Mouse (Mus musculus) stomach, embryonic 15.5 days (tissue): ENCODE results near the gene Islr. TPM values are rescaled to one million over a fixed set of nuclear protein-coding genes. Genes with fewer than 3 reads are reported as not detected.
A peak's percentile ranks its signal among the peaks of the same experiment; 100 is the strongest.

Source experiments
- ATAC-seq: fragments of 200-750 bp; cut with Nextera tagmentation; 2 replicates; pipeline ENCODE4 v1.8.0; 2017; ENCODE audit warnings: low read depth, moderate number of reproducible peaks, moderate TSS enrichment; ENCODE audit not compliant: insufficient read depth, low FRiP score
- H3K27ac ChIP-seq: fragments of 300-500 bp; sonication (generic); 2 replicates; pipeline ENCODE4 v1.5.1; 2015; ENCODE audit warnings: mild to moderate bottlenecking, inconsistent platforms
- H3K27me3 ChIP-seq: fragments of 300-500 bp; sonication (generic); replicated peaks from 2 replicates; pipeline ENCODE4 v1.6.1; 2015; ENCODE audit warnings: inconsistent platforms
- H3K36me3 ChIP-seq: fragments of 300-500 bp; sonication (generic); 2 replicates; pipeline ENCODE4 v1.6.1; 2015; ENCODE audit warnings: inconsistent platforms
- H3K4me1 ChIP-seq: fragments of 300-500 bp; sonication (generic); 2 replicates; pipeline ENCODE4 v1.6.1; 2015; ENCODE audit warnings: inconsistent platforms
- H3K4me2 ChIP-seq: fragments of 300-500 bp; sonication (generic); 2 replicates; pipeline ENCODE4 v1.6.1; 2015; ENCODE audit warnings: mild to moderate bottlenecking, inconsistent platforms
- H3K4me3 ChIP-seq: fragments of 300-500 bp; sonication (generic); replicated peaks from 2 replicates; pipeline ENCODE4 v1.5.1; 2015; ENCODE audit warnings: inconsistent platforms
- H3K9ac ChIP-seq: fragments of 300-500 bp; sonication (generic); 2 replicates; pipeline ENCODE4 v1.6.1; 2015; ENCODE audit warnings: inconsistent platforms
- H3K9me3 ChIP-seq: fragments of 300-500 bp; sonication (generic); 2 replicates; pipeline ENCODE4 v1.6.1; 2016; ENCODE audit warnings: inconsistent platforms
- WGBS: fragments of 180-500 bp; shearing (Covaris S2); methylation state at CpG from one replicate; pipeline ENCODE4 v1.1.7; 2015; 5-methylcytosine and 5-hydroxymethylcytosine counted together
- polyA plus RNA-seq: library from polyadenylated mRNA; unstranded; fragments of >200 nt; fragmentation: Nextera tagmentation; extraction: Ambion mirVana; gene quantifications from 2 replicates; pipeline ENCODE4 v1.2.1, GENCODE M21; 2015

The Islr gene
- polyA plus RNA-seq, 1 experiment from 2014 or later = 105 TPM

- WGBS = 13% methylated on average over 11 of the region's 11 CpGs
- peaks cover 86% of the 10 kb centered on the region for H3K27me3 ChIP-seq
- H3K27ac ChIP-seq = no peak overlapping the region
Measured at GRCm38 (mm10) chr9:58200270-58201090, 3.6 kb downstream of the Islr start.

GRCm38 (mm10) chr9:58199381-58200269 is 4.5 kb downstream of the Islr start:
- Histone ChIP-seq H3K9ac (no peak overlapping the region), H3K4me1 (peaks cover 66% of the 10 kb centered on the region), H3K27ac (no peak overlapping the region), H3K4me2 (peak overlapping the region; percentile 41), H3K27me3 (peaks cover 87% of the 10 kb centered on the region), H3K4me3 (peak overlapping the region; percentile 17; the same call in 1 of the 2 replicates), H3K9me3 (no peaks in the 10 kb centered on the region), H3K36me3 (no peaks in the 10 kb centered on the region)
- WGBS = 3% methylated on average over 41 of the region's 41 CpGs
- ATAC-seq = no peak

More at GRCm38 (mm10) chr9:58200270-58201090, 3.6 kb downstream of the Islr start:
- peaks cover 66% of the 10 kb centered on the region for H3K4me1 ChIP-seq
- no peak for ATAC-seq
- no peak overlapping the region for H3K4me2 ChIP-seq
- H3K4me3 ChIP-seq = no peak overlapping the region
- H3K9ac ChIP-seq = no peak overlapping the region
- no peaks in the 10 kb centered on the region for H3K36me3 ChIP-seq
- H3K9me3 ChIP-seq = no peaks in the 10 kb centered on the region

- no peak overlapping the region for H3K27ac ChIP-seq
- peaks cover 87% of the 10 kb centered on the region for H3K27me3 ChIP-seq
- H3K9ac ChIP-seq = no peak overlapping the region
- peaks cover 65% of the 10 kb centered on the region for H3K4me1 ChIP-seq
- ATAC-seq = no peak
- peak overlapping the region; percentile 17; the same call in 1 of the 2 replicates for H3K4me3 ChIP-seq
- WGBS = 3% methylated on average over 38 of the region's 38 CpGs
- H3K36me3 ChIP-seq = no peaks in the 10 kb centered on the region
- peak overlapping the region; percentile 41 for H3K4me2 ChIP-seq
- no peaks in the 10 kb centered on the region for H3K9me3 ChIP-seq
Measured at GRCm38 (mm10) chr9:58198801-58199371, 5.2 kb downstream of the Islr start.

- Histone ChIP-seq H3K9ac (no peak overlapping the region), H3K27me3 (peaks cover 79% of the 10 kb centered on the region), H3K36me3 (no peaks in the 10 kb centered on the region), H3K4me1 (peaks cover 57% of the 10 kb centered on the region), H3K27ac (no peak overlapping the region), H3K4me2 (peak overlapping the region; percentile 51), H3K4me3 (peak overlapping the region; percentile 8), H3K9me3 (no peaks in the 10 kb centered on the region)
- ATAC-seq = no peak
- WGBS = 1% methylated on average over 58 of the region's 58 CpGs
Measured at GRCm38 (mm10) chr9:58197781-58198701, 6.1 kb downstream of the Islr start.

GRCm38 (mm10) chr9:58196610-58197567 is 7.2 kb downstream of the Islr start:
- peak overlapping the region; percentile 51 for H3K4me2 ChIP-seq
- peaks cover 68% of the 10 kb centered on the region for H3K27me3 ChIP-seq
- no peak overlapping the region for H3K27ac ChIP-seq
- 8% methylated on average over 46 of the region's 46 CpGs for WGBS
- peaks cover 46% of the 10 kb centered on the region for H3K4me1 ChIP-seq
- H3K9me3 ChIP-seq = no peaks in the 10 kb centered on the region
- H3K9ac ChIP-seq = no peak overlapping the region
- no peak for ATAC-seq
- H3K4me3 ChIP-seq = no peak overlapping the region; the same call in 1 of the 2 replicates
- H3K36me3 ChIP-seq = no peaks in the 10 kb centered on the region

- no peak overlapping the region for H3K27ac ChIP-seq
- H3K9ac ChIP-seq = no peak overlapping the region
- no peaks in the 10 kb centered on the region for H3K36me3 ChIP-seq
- peaks cover 40% of the 10 kb centered on the region for H3K4me1 ChIP-seq
- ATAC-seq = no peak
- H3K27me3 ChIP-seq = peaks cover 60% of the 10 kb centered on the region
- peak overlapping the region; percentile 41 for H3K4me2 ChIP-seq
- H3K4me3 ChIP-seq = no peak overlapping the region
- no peaks in the 10 kb centered on the region for H3K9me3 ChIP-seq
- 8% methylated on average over 14 of the region's 14 CpGs for WGBS
Measured at GRCm38 (mm10) chr9:58196141-58196540, 8.0 kb downstream of the Islr start.

GRCm38 (mm10) chr9:58195671-58196070 is 8.4 kb downstream of the Islr start:
- WGBS = 21% methylated on average over 1 of the region's 1 CpGs
- H3K4me3 ChIP-seq = no peak overlapping the region
- H3K27me3 ChIP-seq = peaks cover 56% of the 10 kb centered on the region
- peaks cover 37% of the 10 kb centered on the region for H3K4me1 ChIP-seq
- H3K27ac ChIP-seq = no peak overlapping the region
- no peaks in the 10 kb centered on the region for H3K36me3 ChIP-seq
- H3K9me3 ChIP-seq = no peaks in the 10 kb centered on the region
- H3K4me2 ChIP-seq = no peak overlapping the region
- H3K9ac ChIP-seq = no peak overlapping the region
- no peak for ATAC-seq

GRCm38 (mm10) chr9:58194222-58194621 is 9.9 kb downstream of the Islr start:
- peaks cover 34% of the 10 kb centered on the region for H3K4me1 ChIP-seq
- WGBS = 62% methylated on average over 9 of the region's 9 CpGs
- no peak overlapping the region for H3K4me2 ChIP-seq
- no peak for ATAC-seq
- H3K4me3 ChIP-seq = no peak overlapping the region
- H3K9me3 ChIP-seq = no peaks in the 10 kb centered on the region
- H3K27ac ChIP-seq = no peak overlapping the region
- H3K36me3 ChIP-seq = no peaks in the 10 kb centered on the region
- peaks cover 41% of the 10 kb centered on the region for H3K27me3 ChIP-seq
- H3K9ac ChIP-seq = no peak overlapping the region

GRCm38 (mm10) chr9:58184456-58184855 is 19.6 kb downstream of the Islr start:
- 61% methylated on average over 6 of the region's 6 CpGs for WGBS
- no peak overlapping the region for H3K4me2 ChIP-seq
- H3K9me3 ChIP-seq = no peaks in the 10 kb centered on the region
- ATAC-seq = no peak
- no peaks in the 10 kb centered on the region for H3K36me3 ChIP-seq
- H3K27ac ChIP-seq = no peak overlapping the region
- 0 out of 2 replicates have a peak, but pooled peaks cover 3% of the 10 kb centered on the region for H3K4me1 ChIP-seq
- no peak overlapping the region for H3K9ac ChIP-seq
- H3K4me3 ChIP-seq = no peak overlapping the region
- H3K27me3 ChIP-seq = no peaks in the 10 kb centered on the region

GRCm38 (mm10) chr9:58179390-58179789 is 24.7 kb downstream of the Islr start:
- Histone ChIP-seq H3K9ac (no peak overlapping the region), H3K36me3 (no peaks in the 10 kb centered on the region), H3K27me3 (no peaks in the 10 kb centered on the region), H3K9me3 (no peaks in the 10 kb centered on the region), H3K4me2 (no peak overlapping the region), H3K4me3 (no peak overlapping the region), H3K4me1 (0 out of 2 replicates have a peak, but pooled peaks cover 4% of the 10 kb centered on the region), H3K27ac (no peak overlapping the region)
- 93% methylated on average over 2 of the region's 2 CpGs for WGBS
- no peak for ATAC-seq
